Mouse (Mus musculus) lung, embryonic 15.5 days (tissue): ENCODE measurements around the gene Krtap1-3. TPM values are rescaled to one million over a fixed set of nuclear protein-coding genes. Genes with fewer than 3 reads are reported as not detected.
"Not testable (repeated sequence)": the region's sequence is repeated elsewhere in the genome, so short reads cannot be mapped to it uniquely, and the experiment has no call there.

Experiments used
- ATAC-seq: fragments of 200-750 bp; cut with Nextera tagmentation; 2 replicates; pipeline ENCODE4 v1.8.0; 2017; ENCODE audit warnings: moderate number of reproducible peaks, borderline replicate concordance; ENCODE audit not compliant: low FRiP score, low TSS enrichment; ENCODE audit errors: extremely low read depth
- H3K27ac ChIP-seq: fragments of 300-500 bp; sonication (generic); 2 replicates; pipeline ENCODE4 v1.5.1; 2015; ENCODE audit warnings: moderate library complexity, mild to moderate bottlenecking, inconsistent platforms
- H3K27me3 ChIP-seq: fragments of 300-500 bp; sonication (generic); 2 replicates; pipeline ENCODE4 v1.6.1; 2015; ENCODE audit warnings: inconsistent platforms
- H3K36me3 ChIP-seq: fragments of 300-500 bp; sonication (generic); 2 replicates; pipeline ENCODE4 v1.6.1; 2015; ENCODE audit warnings: inconsistent platforms
- H3K4me1 ChIP-seq: fragments of 300-500 bp; sonication (generic); 2 replicates; pipeline ENCODE4 v1.6.1; 2015; ENCODE audit warnings: inconsistent platforms
- H3K4me2 ChIP-seq: fragments of 300-500 bp; sonication (generic); 2 replicates; pipeline ENCODE4 v1.6.1; 2015; ENCODE audit warnings: inconsistent platforms, mild to moderate bottlenecking, moderate library complexity
- H3K4me3 ChIP-seq: fragments of 300-500 bp; sonication (generic); 2 replicates; pipeline ENCODE4 v1.5.1; 2015; ENCODE audit warnings: mild to moderate bottlenecking, inconsistent platforms
- H3K9ac ChIP-seq: fragments of 300-500 bp; sonication (generic); 2 replicates; pipeline ENCODE4 v1.6.1; 2015; ENCODE audit warnings: inconsistent platforms
- H3K9me3 ChIP-seq: fragments of 300-500 bp; sonication (generic); 2 replicates; pipeline ENCODE4 v1.6.1; 2016; ENCODE audit warnings: inconsistent platforms
- WGBS: fragments of 180-500 bp; shearing (Covaris S2); methylation state at CpG from one replicate; pipeline ENCODE4 v1.1.7; 2015; 5-methylcytosine and 5-hydroxymethylcytosine counted together
- polyA plus RNA-seq: library from polyadenylated mRNA; unstranded; fragments of >200 nt; fragmentation: Nextera tagmentation; extraction: Ambion mirVana; gene quantifications from 2 replicates; pipeline ENCODE4 v1.2.1, GENCODE M21; 2015

Krtap1-3 gene
- polyA plus RNA-seq, 1 experiment from 2014 or later, result not detected

DNA sequence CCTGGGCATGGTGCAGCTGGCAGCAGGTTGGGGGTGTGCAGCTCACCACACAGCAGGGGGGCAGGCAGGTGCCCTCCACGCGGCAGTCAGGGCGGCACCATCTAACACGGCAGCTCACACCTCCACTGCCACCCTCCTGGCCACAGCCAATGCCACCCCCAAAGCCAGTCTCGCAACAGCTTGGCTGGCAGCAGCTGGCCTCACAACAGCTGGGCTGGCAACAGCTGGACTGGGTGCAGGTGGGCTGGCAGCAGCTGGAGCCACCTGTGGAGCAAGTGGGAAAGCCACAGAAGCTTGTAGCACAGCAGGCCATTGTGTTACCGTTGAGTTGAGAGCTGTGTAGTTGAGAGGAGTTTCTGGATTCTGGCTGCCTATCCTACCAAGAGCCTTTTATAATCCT, 6.6 kb upstream of the Krtap1-3 start, which contains the start of gene Krtap9-3:
Gene Krtap9-3 (minus strand): TSS at position 364 of the 400 bp plus-strand sequence.
- H3K27me3 ChIP-seq, ATAC-seq, H3K4me2 ChIP-seq, H3K36me3 ChIP-seq, H3K9ac ChIP-seq, H3K4me3 ChIP-seq, H3K4me1 ChIP-seq, H3K9me3 ChIP-seq, H3K27ac ChIP-seq: not testable (repeated sequence)
- WGBS, result 67% methylated on average over 6 of the region's 6 CpGs

DNA sequence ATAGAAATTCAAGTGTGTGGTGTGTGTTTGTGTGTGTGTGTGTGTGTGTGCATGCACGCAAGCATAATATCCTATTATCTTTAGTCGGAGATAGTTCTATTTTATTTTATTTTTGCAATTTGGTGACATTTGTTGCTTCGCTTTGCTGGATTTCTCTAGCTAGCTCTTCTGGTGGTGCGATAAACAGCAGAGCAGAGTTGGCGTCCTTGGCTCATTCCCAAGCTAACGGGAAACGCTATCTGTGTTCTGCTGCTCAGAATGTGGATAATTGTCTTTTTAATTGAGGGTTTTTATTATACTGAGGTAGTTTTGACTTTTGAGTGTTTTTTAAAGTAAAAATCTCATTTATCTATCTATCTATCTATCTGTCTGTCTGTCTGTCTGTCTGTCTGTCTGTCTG, 6.0 kb downstream of the Krtap1-3 start:
- WGBS, result 70% methylated on average over 7 of the region's 7 CpGs
- Histone ChIP-seq H3K9me3 (no peaks in the 10 kb centered on the region), H3K27ac (no peak overlapping the region), H3K4me1 (no peaks in the 10 kb centered on the region), H3K4me2 (no peak overlapping the region), H3K9ac (no peak overlapping the region), H3K27me3 (no peaks in the 10 kb centered on the region), H3K36me3 (no peaks in the 10 kb centered on the region), H3K4me3 (no peak overlapping the region)
- no peak for ATAC-seq

DNA sequence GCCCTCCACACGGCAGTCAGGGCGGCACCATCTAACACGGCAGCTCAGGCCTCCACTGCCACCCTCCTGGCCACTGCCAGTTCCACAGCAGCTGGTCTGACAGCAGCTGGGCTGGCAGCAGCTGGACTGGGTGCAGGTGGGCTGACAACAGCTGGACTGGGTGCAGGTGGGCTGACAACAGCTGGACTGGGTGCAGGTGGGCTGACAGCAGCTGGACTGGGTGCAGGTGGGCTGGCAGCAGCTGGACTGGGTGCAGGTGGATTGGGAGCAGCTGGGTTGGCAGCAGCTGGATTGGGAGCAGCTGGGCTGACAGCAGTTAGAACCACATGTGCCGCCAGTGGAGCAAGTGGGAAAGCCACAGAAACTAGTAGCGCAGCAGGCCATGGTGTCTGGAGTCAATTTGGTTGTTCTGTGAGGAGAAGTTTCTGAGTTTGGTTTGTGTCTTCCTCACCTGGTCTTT, 7.9 kb downstream of the Krtap1-3 start, which contains the start of gene Krtap1-4:
Gene Krtap1-4 (minus strand): TSS at position 410 of the 460 bp plus-strand sequence.
- no peak within 1 kb of the TSS for H3K27ac ChIP-seq
- H3K4me2 ChIP-seq, result no peak within 1 kb of the TSS

DNA sequence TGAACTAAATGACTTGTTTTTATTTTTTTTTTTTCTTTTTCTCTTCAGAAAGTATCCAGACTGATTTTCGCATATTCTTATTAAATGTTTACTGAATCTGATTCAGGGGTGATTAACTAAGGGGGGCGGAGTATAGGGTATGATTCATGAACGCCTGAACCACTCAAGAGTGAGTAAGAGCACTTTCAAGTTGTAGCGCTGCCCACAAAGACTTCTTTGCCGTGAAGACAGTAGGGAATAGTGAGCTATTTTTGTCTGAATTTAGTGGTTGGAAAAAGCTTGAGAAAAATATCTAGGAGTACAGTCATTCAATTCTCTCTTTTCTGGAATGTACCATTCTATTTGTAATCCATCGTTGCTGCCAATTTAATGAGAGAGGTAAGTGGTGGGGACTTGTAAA, 9.6 kb downstream of the Krtap1-3 start:
- Histone ChIP-seq H3K9me3 (no peaks in the 10 kb centered on the region), H3K9ac (no peak overlapping the region), H3K4me3 (no peak overlapping the region), H3K36me3 (no peaks in the 10 kb centered on the region), H3K4me1 (no peaks in the 10 kb centered on the region), H3K4me2 (no peak overlapping the region), H3K27ac (no peak overlapping the region), H3K27me3 (no peaks in the 10 kb centered on the region)
- WGBS, result 59% methylated on average over 6 of the region's 6 CpGs
- no peak for ATAC-seq

More for the DNA sequence above, 7.9 kb downstream of the Krtap1-3 start, which contains the start of gene Krtap1-4:
- no peak for ATAC-seq
- H3K36me3 ChIP-seq, result no peaks in the 10 kb centered on the region
- WGBS, result 75% methylated on average over 5 of the region's 5 CpGs
- no peak within 1 kb of the TSS for H3K9ac ChIP-seq
- H3K27me3 ChIP-seq, result no peaks in the 10 kb centered on the region
- H3K9me3 ChIP-seq, result no peaks in the 10 kb centered on the region
- H3K4me1 ChIP-seq, result no peaks in the 10 kb centered on the region
- H3K4me3 ChIP-seq, result no peak within 1 kb of the TSS

GRCm38 (mm10) chr11:99581051-99581450, 10.1 kb downstream of the Krtap1-3 start:
- no peaks in the 10 kb centered on the region for H3K27me3 ChIP-seq
- no peaks in the 10 kb centered on the region for H3K9me3 ChIP-seq
- H3K4me1 ChIP-seq, result no peaks in the 10 kb centered on the region
- WGBS, result 73% methylated on average over 5 of the region's 5 CpGs
- no peak for ATAC-seq
- no peak overlapping the region for H3K4me2 ChIP-seq
- no peak overlapping the region for H3K27ac ChIP-seq
- no peak overlapping the region for H3K9ac ChIP-seq
- H3K36me3 ChIP-seq, result no peaks in the 10 kb centered on the region
- H3K4me3 ChIP-seq, result no peak overlapping the region

- 87% methylated on average over 6 of the region's 6 CpGs for WGBS
- no peak within 1 kb of the TSS for H3K4me2 ChIP-seq
- no peaks in the 10 kb centered on the region for H3K36me3 ChIP-seq
- H3K9ac ChIP-seq, result no peak within 1 kb of the TSS
- H3K4me1 ChIP-seq, result no peaks in the 10 kb centered on the region
- H3K9me3 ChIP-seq, result no peaks in the 10 kb centered on the region
- no peak within 1 kb of the TSS for H3K27ac ChIP-seq
- no peaks in the 10 kb centered on the region for H3K27me3 ChIP-seq
- ATAC-seq, result no peak
- no peak within 1 kb of the TSS for H3K4me3 ChIP-seq
These were observed 10.5 kb downstream of the Krtap1-3 start, which contains the start of gene Krtap1-5 for GRCm38 (mm10) chr11:99580636-99581035. Gene Krtap1-5, minus strand, starts transcription at chr11:99581016.

GRCm38 (mm10) chr11:99574106-99574505, 17.0 kb downstream of the Krtap1-3 start:
- H3K9ac ChIP-seq, result 0 out of 2 replicates have a peak overlapping the region, but pooled peaks have one; percentile 14
- peak; percentile 74; the same call in 1 of the 2 replicates for ATAC-seq
- no peaks in the 10 kb centered on the region for H3K9me3 ChIP-seq
- H3K4me3 ChIP-seq, result no peak overlapping the region
- no peak overlapping the region for H3K27ac ChIP-seq
- H3K36me3 ChIP-seq, result no peaks in the 10 kb centered on the region
- WGBS, result 2% methylated on average over 7 of the region's 7 CpGs
- no peaks in the 10 kb centered on the region for H3K27me3 ChIP-seq
- 0 out of 2 replicates have a peak, but pooled peaks cover 2% of the 10 kb centered on the region for H3K4me1 ChIP-seq
- peak overlapping the region; percentile 40; the same call in 1 of the 2 replicates for H3K4me2 ChIP-seq

- no peak for ATAC-seq
- Histone ChIP-seq H3K36me3 (no peaks in the 10 kb centered on the region), H3K4me2 (no peak overlapping the region), H3K4me3 (no peak overlapping the region), H3K9ac (no peak overlapping the region), H3K27me3 (no peaks in the 10 kb centered on the region), H3K4me1 (0 out of 2 replicates have a peak, but pooled peaks cover 2% of the 10 kb centered on the region), H3K27ac (no peak overlapping the region), H3K9me3 (no peaks in the 10 kb centered on the region)
- WGBS, result 54% methylated on average over 4 of the region's 4 CpGs
These were observed 18.0 kb downstream of the Krtap1-3 start for GRCm38 (mm10) chr11:99573164-99573563.

- no peak within 1 kb of the TSS for H3K4me3 ChIP-seq
- H3K36me3 ChIP-seq, result no peaks in the 10 kb centered on the region
- no peak within 1 kb of the TSS for H3K4me2 ChIP-seq
- no peak for ATAC-seq
- 88% methylated on average over 7 of the region's 7 CpGs for WGBS
- H3K4me1 ChIP-seq, result no peaks in the 10 kb centered on the region
- H3K9me3 ChIP-seq, result no peaks in the 10 kb centered on the region
- no peak within 1 kb of the TSS for H3K27ac ChIP-seq
- no peaks in the 10 kb centered on the region for H3K27me3 ChIP-seq
- no peak within 1 kb of the TSS for H3K9ac ChIP-seq
These were observed 24.6 kb downstream of the Krtap1-3 start, which contains the start of gene Krtap3-1 for GRCm38 (mm10) chr11:99566530-99566929. Gene Krtap3-1, minus strand, starts transcription at chr11:99566630.

DNA sequence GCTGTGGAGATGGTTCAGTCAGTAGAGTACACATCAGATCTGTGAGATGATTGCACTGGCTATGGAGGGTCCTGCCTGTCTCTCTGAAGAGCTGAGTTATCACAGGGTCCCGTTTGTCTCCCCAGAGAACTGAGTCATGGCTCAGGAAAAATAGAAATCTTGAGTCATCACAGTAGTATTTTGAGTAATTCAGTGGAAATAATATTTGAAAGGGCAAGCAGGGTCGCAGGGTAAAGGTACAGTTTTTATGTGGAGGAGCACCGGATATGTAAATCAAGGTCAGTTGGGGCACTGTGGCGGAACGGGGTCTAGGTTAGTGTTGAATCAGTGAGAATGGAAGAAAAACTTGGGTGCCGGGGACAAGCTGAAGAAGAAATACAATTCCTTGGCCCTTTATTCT, 28.6 kb downstream of the Krtap1-3 start:
- Histone ChIP-seq H3K9ac (no peak overlapping the region), H3K36me3 (no peaks in the 10 kb centered on the region), H3K4me2 (no peak overlapping the region), H3K4me3 (no peak overlapping the region), H3K9me3 (no peaks in the 10 kb centered on the region), H3K27ac (no peak overlapping the region), H3K27me3 (no peaks in the 10 kb centered on the region), H3K4me1 (no peaks in the 10 kb centered on the region)
- ATAC-seq, result no peak
- 83% methylated on average over 6 of the region's 6 CpGs for WGBS

DNA sequence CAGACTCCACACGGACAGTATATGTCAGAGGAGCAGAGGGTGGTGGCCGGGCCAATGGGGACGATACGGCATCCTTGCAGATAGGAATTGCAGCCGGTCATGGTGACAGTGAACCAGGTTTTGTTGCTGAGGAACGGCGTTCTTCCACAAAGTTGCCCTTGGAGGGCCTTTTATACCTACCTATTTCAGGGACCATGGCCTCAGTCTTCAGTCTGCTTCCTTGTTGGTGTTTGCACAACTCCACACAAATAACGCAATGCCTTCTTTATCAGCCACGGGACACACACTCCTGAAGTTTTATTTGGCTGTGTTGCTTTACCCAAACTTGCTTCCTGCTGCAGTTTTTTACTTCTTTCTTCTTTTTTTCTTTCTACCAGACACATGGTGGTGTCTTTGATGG, 31.8 kb downstream of the Krtap1-3 start, which contains the start of gene Gm11939:
Gene Gm11939 (minus strand): TSS at position 101 of the 400 bp plus-strand sequence.
- H3K4me1 ChIP-seq, result no peaks in the 10 kb centered on the region
- ATAC-seq, result no peak

DNA sequence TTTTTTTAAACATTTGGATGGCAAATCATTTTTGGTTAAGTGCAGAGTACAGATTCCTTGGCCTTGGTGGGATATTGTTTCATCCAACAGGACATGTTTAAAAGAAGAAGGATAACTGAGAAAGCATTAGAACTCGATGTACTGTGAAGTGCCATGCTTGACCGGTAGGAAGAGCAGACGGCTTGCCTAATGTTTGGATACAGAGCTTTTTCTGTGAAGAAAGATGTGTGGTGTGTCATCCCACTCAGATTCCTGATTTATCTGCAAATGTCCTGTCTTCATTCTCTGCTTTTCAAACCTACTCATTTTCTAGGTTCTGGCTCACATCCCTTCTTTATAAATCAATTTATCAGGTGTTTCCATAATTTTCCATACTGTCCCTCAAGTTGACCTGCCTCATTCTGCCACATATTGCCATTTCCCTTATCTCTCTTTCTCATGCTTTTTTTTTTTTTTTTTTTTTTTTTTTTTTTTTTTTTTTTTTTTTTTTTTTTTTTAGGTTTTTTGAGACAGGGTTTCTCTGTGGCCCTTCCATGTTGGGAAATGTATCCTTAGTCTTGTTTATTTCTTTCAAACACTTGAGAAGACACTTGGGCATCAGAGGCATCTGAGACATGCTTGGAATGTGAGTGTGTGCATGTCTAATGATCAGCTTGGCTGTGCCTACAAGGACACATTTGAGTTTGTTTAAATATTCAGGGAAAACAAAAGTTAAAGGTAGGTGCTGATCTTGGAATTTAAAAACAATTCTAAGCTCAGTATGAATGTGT, 33.0 kb downstream of the Krtap1-3 start:
- H3K4me2 ChIP-seq, result no peak overlapping the region
- 49% methylated on average over 3 of the region's 3 CpGs for WGBS
- H3K4me1 ChIP-seq, result no peaks in the 10 kb centered on the region
- no peak for ATAC-seq
- H3K9ac ChIP-seq, result no peak overlapping the region
- no peak overlapping the region for H3K4me3 ChIP-seq
- H3K27me3 ChIP-seq, result no peaks in the 10 kb centered on the region
- no peaks in the 10 kb centered on the region for H3K9me3 ChIP-seq
- H3K36me3 ChIP-seq, result no peaks in the 10 kb centered on the region
- H3K27ac ChIP-seq, result no peak overlapping the region

More for the DNA sequence above, 31.8 kb downstream of the Krtap1-3 start, which contains the start of gene Gm11939:
- no peak within 1 kb of the TSS for H3K27ac ChIP-seq
- WGBS, result 79% methylated on average over 9 of the region's 9 CpGs
- H3K27me3 ChIP-seq, result no peaks in the 10 kb centered on the region
- no peaks in the 10 kb centered on the region for H3K36me3 ChIP-seq
- no peaks in the 10 kb centered on the region for H3K9me3 ChIP-seq
- H3K4me3 ChIP-seq, result no peak within 1 kb of the TSS
- no peak within 1 kb of the TSS for H3K4me2 ChIP-seq
- H3K9ac ChIP-seq, result no peak within 1 kb of the TSS
